12 mouse cellular contexts compared by ENCODE assay signal in genomic region chr15:27579853-27580252, GRCm38 (mm10).
"Had no signal": no experiment of that assay in that cellular context is flagged by ENCODE, and none has a peak within 500 bp of the region (broad histone marks: within the 10 kb centered on the region; RNA-seq: fewer than 3 reads in every experiment).

No protein-coding gene starts in this region.

- H3K4me1 ChIP-seq: kidney, embryonic 15.5 days had no signal

- H3K9ac ChIP-seq: kidney, embryonic 15.5 days; limb, embryonic 13.5 days; liver, embryonic 14.5 days; midbrain, embryonic 12.5 days had no signal

- ATAC-seq: midbrain, embryonic 16.5 days had no signal

- H3K9me3 ChIP-seq: kidney, embryonic 15.5 days; limb, embryonic 13.5 days; midbrain, embryonic 12.5 days had no signal

- H3K27me3 ChIP-seq: kidney, embryonic 15.5 days; limb, embryonic 13.5 days; midbrain, embryonic 12.5 days had no signal

- H3K4me2 ChIP-seq: kidney, embryonic 15.5 days; limb, embryonic 13.5 days; midbrain, embryonic 12.5 days had no signal

- H3K27ac ChIP-seq: kidney, embryonic 15.5 days; limb, embryonic 13.5 days; liver, embryonic 14.5 days; midbrain, embryonic 12.5 days had no signal

- H3K4me3 ChIP-seq: kidney, embryonic 15.5 days; limb, embryonic 13.5 days; midbrain, embryonic 12.5 days had no signal

- DNase-seq: kidney, adult 18-20 months; kidney, postnatal 14 days; layer of hippocampus, postnatal 36 days; lung, adult 18-20 months; right cerebral cortex, adult 18-20 months; right cerebral cortex, postnatal 25 days; thymus, postnatal 4 days had no signal

- H3K36me3 ChIP-seq: midbrain, embryonic 12.5 days had no signal
